Mouse (Mus musculus) C2C12 (cell line): ENCODE data around the gene Man2c1.

ENCODE experiments used
- CTCF ChIP-seq: IDR thresholded peaks from one replicate; pipeline ENCODE4 v1.5.1; 2011; ENCODE audit not compliant: control insufficient read depth, insufficient read depth, insufficient read length
- MYOD1 ChIP-seq: IDR thresholded peaks from one replicate; pipeline ENCODE4 v1.6.1; 2011; ENCODE audit warnings: low read depth; ENCODE audit not compliant: control insufficient read depth, insufficient read length
- MYOG ChIP-seq: IDR thresholded peaks from one replicate; pipeline ENCODE4 v1.6.1; 2011; ENCODE audit not compliant: control insufficient read depth, insufficient read length; ENCODE audit errors: extremely low read depth

- TF ChIP-seq CTCF, result no peak
- TF ChIP-seq MYOG, result no peak
- TF ChIP-seq MYOD1, result peak; percentile 85
Observed at GRCm38 (mm10) chr9:57148144-57148878, 17.8 kb downstream of the Man2c1 start, which contains the start of gene Neil1.
